Mouse (Mus musculus): ENCODE results near the gene Mastl.

Mastl gene

GRCm38 (mm10) chr2:23155777-23156607 is at the start of gene Mastl, which contains the start of gene Yme1l1:
Gene Mastl (minus strand): TSS chr2:23156024.
Gene Yme1l1 (plus strand): TSS chr2:23156369.
- peak; percentile 88 for DNase-seq (ENCODE audit: low spot score)

- no peak for DNase-seq (ENCODE audit: low spot score)
Measured at GRCm38 (mm10) chr2:23202900-23203670, 47.3 kb upstream of the Mastl start.

- no peak for DNase-seq (ENCODE audit: low spot score)
Measured at GRCm38 (mm10) chr2:23201034-23201433, 45.2 kb upstream of the Mastl start.

- DNase-seq (ENCODE audit: low spot score), result no peak
Measured at GRCm38 (mm10) chr2:23194366-23194765, 38.5 kb upstream of the Mastl start.

- DNase-seq (ENCODE audit: low spot score), result no peak
Measured at GRCm38 (mm10) chr2:23172305-23172704, 16.5 kb upstream of the Mastl start.

GRCm38 (mm10) chr2:23156608-23157081 is 821 bp upstream of the Mastl start:
- no peak for DNase-seq (ENCODE audit: low spot score)

- peak; percentile 4 for DNase-seq (ENCODE audit: low spot score)
Measured at GRCm38 (mm10) chr2:23155199-23155621, 614 bp downstream of the Mastl start.

GRCm38 (mm10) chr2:23119573-23119972 is 36.3 kb downstream of the Mastl start:
- DNase-seq (ENCODE audit: low spot score), result no peak

GRCm38 (mm10) chr2:23102266-23102665 is 53.6 kb downstream of the Mastl start:
- DNase-seq (ENCODE audit: low spot score), result no peak

GRCm38 (mm10) chr2:23097028-23097427 is 58.8 kb downstream of the Mastl start:
- no peak for DNase-seq (ENCODE audit: low spot score)

- peak; percentile 6 for DNase-seq (ENCODE audit: low spot score)
Measured at GRCm38 (mm10) chr2:23092216-23092615, 63.6 kb downstream of the Mastl start.

GRCm38 (mm10) chr2:23084540-23084939 is 71.3 kb downstream of the Mastl start:
- no peak for DNase-seq (ENCODE audit: low spot score)

GRCm38 (mm10) chr2:23078588-23078987 is 77.2 kb downstream of the Mastl start:
- DNase-seq (ENCODE audit: low spot score), result no peak

GRCm38 (mm10) chr2:23077693-23078092 is 78.1 kb downstream of the Mastl start:
- no peak for DNase-seq (ENCODE audit: low spot score)

- DNase-seq (ENCODE audit: low spot score), result no peak
Measured at GRCm38 (mm10) chr2:23076783-23077182, 79.0 kb downstream of the Mastl start.

GRCm38 (mm10) chr2:23075846-23076245 is 80.0 kb downstream of the Mastl start:
- DNase-seq (ENCODE audit: low spot score), result no peak

- no peak for DNase-seq (ENCODE audit: low spot score)
Measured at GRCm38 (mm10) chr2:23071406-23071805, 84.4 kb downstream of the Mastl start.

GRCm38 (mm10) chr2:23070491-23070890 is 85.3 kb downstream of the Mastl start:
- DNase-seq (ENCODE audit: low spot score), result no peak

- peak; percentile 91 for DNase-seq (ENCODE audit: low spot score)
Measured at GRCm38 (mm10) chr2:23068894-23069744, 86.7 kb downstream of the Mastl start.

GRCm38 (mm10) chr2:23068370-23068737 is 87.5 kb downstream of the Mastl start:
- no peak for DNase-seq (ENCODE audit: low spot score)

- peak; percentile 85 for DNase-seq (ENCODE audit: low spot score)
Measured at GRCm38 (mm10) chr2:23067552-23068369, 88.1 kb downstream of the Mastl start, which contains the start of gene Acbd5. Gene Acbd5 (plus strand): TSS chr2:23068167.

Data from ovary, postnatal 14 days (tissue).